Mouse (Mus musculus) layer of hippocampus, postnatal 25 days (tissue): Measurements from ENCODE around the gene Gm12258. TPM values are rescaled to one million over a fixed set of nuclear protein-coding genes. Genes with fewer than 3 reads are reported as not detected.

Experiments
- DNase-seq, 2 experiments: peaks; one replicate each; pipeline ENCODE4 v3.0.0; 2022; ENCODE audit warnings: mixed read lengths in 2 of 2, low spot score in 1 of 2; ENCODE audit errors: extremely low spot score in 1 of 2
- total RNA-seq, 2 experiments: library from RNA; stranded (reverse); gene quantifications; 2 replicates each; pipeline ENCODE4 v1.2.3; 2021

Gene Gm12258
- total RNA-seq, 2 experiments from 2014 or later: 17.9 to 20.3 TPM

- no peak for DNase-seq
These were observed 50.5 kb downstream of the Gm12258 start for GRCm38 (mm10) chr11:58897485-58897884.

- no peak for DNase-seq
These were observed 54.1 kb downstream of the Gm12258 start for GRCm38 (mm10) chr11:58901080-58901479.

- peak; percentile 94 to 96 for DNase-seq
These were observed 56.8 kb downstream of the Gm12258 start, which contains the start of gene Zfp39 for GRCm38 (mm10) chr11:58903511-58904409. Zfp39 (minus strand) TSS chr11:58904225.

- DNase-seq: no peak
These were observed 57.4 kb downstream of the Gm12258 start for GRCm38 (mm10) chr11:58904410-58904718.

- no peak for DNase-seq
These were observed 57.9 kb downstream of the Gm12258 start for GRCm38 (mm10) chr11:58904838-58905237.

Other genes with a start within 250 kb of the Gm12258 start
- gene 2210407C18Rik, start 231.1 kb upstream of the Gm12258 start, total RNA-seq: not detected
- gene Olfr323, start 216.7 kb upstream of the Gm12258 start, total RNA-seq: not detected
- gene Trim58, start 206.7 kb upstream of the Gm12258 start, total RNA-seq: under 1 TPM in 1 of 2 experiments, not detected in 1; 0.15 TPM
- not detected for gene Olfr322, start 188.4 kb upstream of the Gm12258 start, total RNA-seq
- not detected for gene Olfr320, start 166.1 kb upstream of the Gm12258 start, total RNA-seq
- gene Olfr319, start 148.0 kb upstream of the Gm12258 start, total RNA-seq: not detected
- gene Olfr318, start 123.1 kb upstream of the Gm12258 start, total RNA-seq: under 1 TPM in 1 of 2 experiments, not detected in 1; 0.09 TPM
- under 1 TPM; 0.10 to 0.33 TPM for gene Olfr317, start 107.9 kb upstream of the Gm12258 start, total RNA-seq
- under 1 TPM; 0.31 to 0.34 TPM for gene Olfr316, start 94.4 kb upstream of the Gm12258 start, total RNA-seq
- not detected for gene Olfr315, start 74.0 kb upstream of the Gm12258 start, total RNA-seq
- gene Olfr314, start 64.2 kb upstream of the Gm12258 start, total RNA-seq: not detected
- gene Fam183b, start 45.2 kb upstream of the Gm12258 start, total RNA-seq: 1 to 10 TPM; 5.9 to 7.2 TPM
- not detected for gene Olfr313, start 32.2 kb upstream of the Gm12258 start, total RNA-seq
- gene Olfr312, start 17.9 kb upstream of the Gm12258 start, total RNA-seq: not detected
- gene Olfr311, start 7.9 kb upstream of the Gm12258 start, total RNA-seq: not detected
- gene 2810021J22Rik, start 20.1 kb downstream of the Gm12258 start, total RNA-seq: 10 to 100 TPM in 1 of 2 experiments, 1 to 10 TPM in 1; 7.1 to 10.2 TPM
- gene Zfp39, start 57.1 kb downstream of the Gm12258 start, total RNA-seq: 1 to 10 TPM; 9.2 to 9.3 TPM
- gene Btnl10, start 70.8 kb downstream of the Gm12258 start, total RNA-seq: not detected
- gene Rnf187, start 91.8 kb downstream of the Gm12258 start, total RNA-seq: 100 to 1,000 TPM; 505 to 581 TPM
- gene Hist3h2ba, start 101.8 kb downstream of the Gm12258 start, total RNA-seq: 100 to 1,000 TPM in 1 of 2 experiments, 10 to 100 TPM in 1; 99.0 to 107 TPM
- 10 to 100 TPM; 66.0 to 73.9 TPM for gene Hist3h2a, start 107.5 kb downstream of the Gm12258 start, total RNA-seq
- gene Trim17, start 107.5 kb downstream of the Gm12258 start, total RNA-seq: 1 to 10 TPM; 5.3 to 5.5 TPM
- gene Trim11, start 130.9 kb downstream of the Gm12258 start, total RNA-seq: 10 to 100 TPM; 26.2 to 29.7 TPM